Mouse (Mus musculus) limb, embryonic 10.5 days (tissue): Measurements from ENCODE around the gene Fnd3c2. TPM values are rescaled to one million over a fixed set of nuclear protein-coding genes. Genes with fewer than 3 reads are reported as not detected.

Source experiments
- DNase-seq: peaks from one replicate; pipeline ENCODE4 v3.0.0-alpha.2; 2017; ENCODE audit warnings: low spot score
- H3K27ac ChIP-seq: fragments of 300-500 bp; sonication (generic); 2 replicates; pipeline ENCODE4 v1.5.1; 2016; ENCODE audit warnings: mild to moderate bottlenecking
- H3K27me3 ChIP-seq: fragments of 300-500 bp; sonication (generic); 2 replicates; pipeline ENCODE4 v1.6.1; 2016; ENCODE audit warnings: low read depth, mild to moderate bottlenecking; ENCODE audit not compliant: poor library complexity, severe bottlenecking
- H3K36me3 ChIP-seq: fragments of 300-500 bp; sonication (generic); 2 replicates; pipeline ENCODE4 v1.6.1; 2016; ENCODE audit warnings: mild to moderate bottlenecking, moderate library complexity
- H3K4me1 ChIP-seq: fragments of 300-500 bp; sonication (generic); 2 replicates; pipeline ENCODE4 v1.6.1; 2016
- H3K4me3 ChIP-seq: fragments of 300-500 bp; sonication (generic); 2 replicates; pipeline ENCODE4 v1.5.1; 2016; ENCODE audit warnings: mild to moderate bottlenecking, moderate library complexity
- H3K9me3 ChIP-seq: fragments of 300-500 bp; sonication (generic); replicated peaks from 2 replicates; pipeline ENCODE4 v1.6.1; 2016; ENCODE audit warnings: mild to moderate bottlenecking
- WGBS: fragments of 180-500 bp; shearing (Covaris S2); methylation state at CpG from one replicate; pipeline ENCODE4 v1.1.7; 2016; 5-methylcytosine and 5-hydroxymethylcytosine counted together
- polyA plus RNA-seq: library from polyadenylated mRNA; unstranded; fragments of >200 nt; fragmentation: Nextera tagmentation; extraction: Ambion mirVana; gene quantifications from 2 replicates; pipeline ENCODE4 v1.2.1, GENCODE M21; 2016

The Fnd3c2 gene
- polyA plus RNA-seq, 1 experiment from 2014 or later, result not detected

GRCm38 (mm10) chrX:106185706-106186105 is 69.5 kb downstream of the Fnd3c2 start:
- peaks cover 15% of the 10 kb centered on the region for H3K36me3 ChIP-seq
- peaks cover 15% of the 10 kb centered on the region; the same call in 1 of the 2 replicates for H3K4me1 ChIP-seq
- no peak overlapping the region for H3K4me3 ChIP-seq
- no peaks in the 10 kb centered on the region for H3K9me3 ChIP-seq
- peak overlapping the region; percentile 88 for H3K27ac ChIP-seq
- peaks cover 51% of the 10 kb centered on the region for H3K27me3 ChIP-seq
- WGBS, result 7% methylated on average over 5 of the region's 5 CpGs
- peak; percentile 43 for DNase-seq

Other genes starting within 250 kb of the Fnd3c2 start
- gene Magt1, start 243.5 kb downstream of the Fnd3c2 start, polyA plus RNA-seq, result 41.6 and 51.5 TPM in 2 replicates
- 335 and 385 TPM in 2 replicates for gene Cox7b, start 239.7 kb downstream of the Fnd3c2 start, polyA plus RNA-seq
- gene Atp7a, start 228.1 kb downstream of the Fnd3c2 start, polyA plus RNA-seq, result 27.4 and 34.6 TPM in 2 replicates
- 0.04 and 0.06 TPM in 2 replicates for gene Tlr13, start 112.2 kb downstream of the Fnd3c2 start, polyA plus RNA-seq
- 468 and 544 TPM in 2 replicates for gene Pgk1, start 68.3 kb downstream of the Fnd3c2 start, polyA plus RNA-seq
- 6.1 and 7.6 TPM in 2 replicates for gene Taf9b, start 34.2 kb downstream of the Fnd3c2 start, polyA plus RNA-seq
- 127 and 146 TPM in 2 replicates for gene Fndc3c1, start 230.0 kb upstream of the Fnd3c2 start, polyA plus RNA-seq